Mouse (Mus musculus) layer of hippocampus, adult 8-10 months (tissue): ENCODE measurements at regions not wholly inside any gene's neighbourhood (a gene's known extent, or its start where the extent isn't known, plus 50 kb on each side); places are given as distances from the start of the nearest gene placed in this dataset.

Experiments used
- DNase-seq, 2 experiments: peaks; one replicate each; pipeline ENCODE4 v3.0.0; 2022; ENCODE audit warnings: low spot score in 2 of 2

DNA sequence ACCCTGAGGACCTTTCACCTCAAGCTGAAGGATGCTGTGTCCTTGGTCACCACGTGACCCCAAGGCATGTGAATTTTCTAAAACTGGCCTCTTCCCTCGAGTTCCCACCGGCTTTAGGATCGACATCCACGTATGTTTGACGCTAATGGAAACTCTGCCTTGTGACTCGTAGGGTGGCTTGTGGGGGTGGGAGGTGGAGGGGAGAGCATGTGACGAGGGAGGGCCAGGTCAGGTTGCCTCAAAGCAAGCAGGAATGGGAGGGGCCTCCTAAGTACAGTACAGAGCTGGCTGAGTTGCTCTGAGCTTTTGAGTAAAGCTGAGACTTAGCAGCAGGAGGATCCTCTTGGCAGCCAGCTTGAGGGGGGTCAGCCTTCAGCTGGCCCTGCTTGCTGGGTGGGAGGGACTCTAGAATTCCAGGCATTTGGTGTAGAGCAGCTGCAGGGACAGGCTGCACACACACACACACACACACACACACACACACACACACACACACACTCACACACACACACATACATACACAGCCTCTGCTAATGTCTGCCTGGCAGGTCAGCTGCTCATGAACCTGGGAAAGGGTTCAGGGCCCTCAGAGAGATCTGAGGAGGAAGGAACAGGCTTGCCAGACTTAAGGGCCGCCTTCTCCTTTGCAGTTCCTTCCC, 78.5 kb downstream of the Sik1 start:
- no peak for DNase-seq

DNA sequence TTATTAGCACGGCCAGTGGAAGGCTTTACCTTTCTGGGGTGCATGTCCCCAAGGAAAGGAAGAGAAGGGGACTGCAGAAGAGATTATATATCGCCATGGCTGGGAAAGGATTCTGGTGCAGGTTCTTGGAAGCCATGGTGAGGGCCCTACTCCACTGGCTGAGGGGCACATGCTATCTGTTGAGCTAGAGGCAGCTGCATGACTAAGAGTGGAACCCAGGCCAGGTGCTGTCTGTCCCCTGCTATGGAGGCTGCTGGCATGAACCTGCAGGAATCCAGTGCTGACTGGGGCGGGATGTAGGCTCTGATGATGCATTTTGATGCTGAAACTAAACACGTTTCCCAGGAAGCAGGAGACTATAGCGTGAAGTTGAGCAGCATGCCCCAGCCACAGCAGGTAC, 77.9 kb downstream of the Sik1 start:
- no peak for DNase-seq

DNA sequence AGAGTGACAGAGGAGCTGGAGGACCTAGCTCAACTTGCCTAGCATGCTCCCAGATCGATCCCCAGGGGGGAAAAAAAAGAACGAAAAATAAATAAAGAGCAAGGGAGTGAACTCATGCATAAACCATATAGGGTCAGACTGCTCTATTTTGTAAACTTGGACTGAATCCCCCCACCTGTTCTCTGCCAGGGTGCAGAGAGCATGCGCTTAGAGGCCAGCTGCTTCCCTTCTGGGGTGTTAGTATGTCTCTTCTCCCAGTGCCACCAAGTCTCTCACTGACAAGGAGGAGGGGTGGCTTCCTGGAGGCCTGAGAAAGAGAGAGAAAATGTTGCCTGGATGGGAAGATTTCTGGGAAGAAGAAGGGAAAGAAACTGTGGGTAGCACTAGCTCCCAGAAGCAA, 76.1 kb downstream of the Sik1 start:
- DNase-seq: no peak

DNA sequence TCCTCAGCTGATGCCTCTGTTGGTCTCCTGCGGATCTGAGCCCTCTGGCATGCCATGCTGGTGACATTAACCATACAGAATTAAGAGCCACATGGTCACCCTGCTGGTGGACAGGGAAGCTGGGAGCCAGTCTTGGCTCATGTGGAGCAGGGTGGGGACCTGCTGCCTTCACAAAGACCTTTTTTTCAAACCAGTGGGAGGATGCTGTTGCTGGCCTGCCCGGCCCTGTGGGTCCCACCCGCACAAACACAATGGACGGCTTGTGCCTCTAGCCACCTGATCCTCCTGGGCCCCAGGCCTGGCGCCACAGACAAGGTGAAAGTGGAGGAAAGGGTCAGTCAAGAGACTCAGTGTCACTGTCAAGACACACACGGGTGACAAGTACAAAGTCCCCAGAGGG, 73.4 kb downstream of the Sik1 start:
- no peak for DNase-seq

DNA sequence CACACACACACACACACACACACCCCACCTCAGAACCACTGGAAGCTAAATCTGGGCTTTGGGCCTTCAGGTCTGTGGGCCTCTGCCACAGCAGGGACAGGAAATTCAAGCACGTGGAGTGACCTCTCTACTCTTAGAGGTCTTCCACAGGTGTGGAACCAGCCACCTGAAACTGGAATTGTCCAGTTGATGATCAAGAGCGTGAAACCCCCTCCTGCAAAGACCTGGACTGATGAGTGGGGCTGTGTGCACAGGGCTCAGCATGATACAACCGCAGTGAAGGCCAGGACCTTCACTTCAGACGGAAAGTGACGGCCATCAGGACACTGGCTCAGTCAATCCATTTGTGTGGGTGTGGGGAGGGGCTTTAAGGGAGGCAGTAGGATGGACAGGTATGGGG, 72.5 kb downstream of the Sik1 start:
- no peak for DNase-seq

DNA sequence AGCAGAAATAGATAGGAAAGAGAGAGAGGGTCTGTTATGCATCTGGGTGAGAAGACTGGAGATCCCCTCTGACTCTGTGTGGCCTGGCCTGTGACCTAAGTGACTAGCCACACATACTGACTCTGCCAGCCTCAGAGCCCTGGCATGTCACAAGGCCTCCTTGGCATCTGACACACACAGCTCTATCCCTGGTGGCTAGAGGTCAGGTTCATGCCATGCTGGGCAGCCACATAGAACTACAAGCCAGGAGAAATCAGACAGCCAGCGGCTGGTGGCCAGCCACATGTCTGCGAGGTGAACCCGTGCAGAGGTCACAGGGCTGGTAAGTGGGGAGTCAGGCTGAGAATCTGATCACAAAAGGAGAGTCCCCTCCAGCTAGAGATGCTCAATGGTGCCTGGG, 67.3 kb downstream of the Sik1 start:
- DNase-seq: no peak

DNA sequence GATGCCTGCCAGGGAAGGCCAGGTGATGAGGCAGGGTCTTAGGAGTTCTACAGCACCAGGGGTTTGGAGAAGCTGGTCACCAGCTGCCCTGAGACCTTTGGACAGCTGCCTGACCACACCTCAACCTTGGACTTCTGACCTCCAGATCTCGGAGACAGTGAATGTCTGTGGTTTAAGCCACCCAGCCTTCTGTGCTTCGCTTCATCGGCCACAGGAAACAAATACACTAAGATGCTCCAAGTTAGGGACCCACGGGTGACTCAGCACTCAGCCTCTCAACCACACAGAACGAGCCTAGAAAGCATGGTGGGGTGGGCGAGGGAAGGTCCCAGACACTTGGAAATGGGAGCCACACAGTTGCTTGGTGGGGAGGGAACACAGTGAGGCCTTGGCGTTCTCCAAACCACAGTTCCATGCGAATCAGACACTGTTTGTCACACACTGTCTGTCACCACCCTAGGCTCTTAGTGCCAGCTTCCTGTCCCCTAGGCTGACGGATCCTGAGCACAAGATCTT, 66.5 kb downstream of the Sik1 start:
- no peak for DNase-seq

DNA sequence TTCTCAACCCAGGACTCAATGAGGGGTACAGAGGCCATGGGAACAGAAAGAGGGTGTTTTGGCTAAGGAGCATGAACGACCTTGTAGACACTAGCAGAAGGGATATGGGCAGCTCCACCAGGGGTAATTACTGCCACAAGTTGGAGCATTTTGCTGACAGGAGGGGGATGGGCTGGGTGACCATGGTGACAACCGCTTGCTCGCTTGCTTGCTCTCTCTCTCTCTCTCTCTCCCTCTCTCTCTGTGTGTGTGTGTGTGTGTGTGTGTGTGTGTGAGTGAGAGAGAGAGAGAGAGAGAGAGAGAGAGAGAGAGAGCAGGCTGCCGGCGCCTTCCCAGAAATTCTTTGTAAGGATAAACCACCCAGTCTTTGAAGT, 65.7 kb downstream of the Sik1 start:
- DNase-seq: no peak

DNA sequence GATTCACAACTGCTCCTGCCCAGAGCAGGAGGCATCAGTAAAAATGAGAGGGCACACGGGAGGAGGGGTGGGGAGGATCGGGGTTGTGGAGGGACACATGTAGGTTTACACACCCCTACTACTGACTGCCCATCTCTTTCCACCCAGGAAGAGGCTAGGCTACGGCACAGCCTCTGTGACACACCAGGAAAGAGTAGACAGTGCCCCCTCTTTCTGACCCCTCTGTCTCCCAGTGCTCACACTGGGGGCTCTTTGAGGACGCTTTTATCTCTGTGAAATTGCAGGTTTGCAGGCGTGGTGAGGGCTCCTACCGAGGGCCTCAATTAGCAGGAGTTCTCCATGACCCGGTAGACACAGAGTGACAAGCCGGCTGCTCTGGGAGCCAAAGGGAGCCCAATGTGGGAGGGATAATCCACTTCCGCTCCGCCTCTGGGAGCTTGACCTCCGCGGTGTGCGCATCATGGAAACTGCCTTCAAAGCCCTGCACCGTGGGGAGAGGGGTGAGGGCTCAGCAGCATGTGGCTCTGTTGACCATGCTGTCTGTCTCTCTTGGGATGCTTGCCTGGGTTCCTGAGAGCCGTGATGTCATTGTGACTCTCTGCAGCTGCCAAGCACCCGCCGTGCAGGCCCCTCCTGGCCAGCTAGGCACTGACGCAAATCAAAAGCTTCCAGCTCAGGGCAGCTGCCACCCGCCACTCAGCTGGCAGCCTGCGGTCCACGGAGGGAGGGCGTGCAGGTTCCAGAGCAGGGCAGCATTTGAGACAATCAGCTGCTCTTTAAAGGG, 65.1 kb downstream of the Sik1 start:
- DNase-seq: peak; percentile 40 to 45

DNA sequence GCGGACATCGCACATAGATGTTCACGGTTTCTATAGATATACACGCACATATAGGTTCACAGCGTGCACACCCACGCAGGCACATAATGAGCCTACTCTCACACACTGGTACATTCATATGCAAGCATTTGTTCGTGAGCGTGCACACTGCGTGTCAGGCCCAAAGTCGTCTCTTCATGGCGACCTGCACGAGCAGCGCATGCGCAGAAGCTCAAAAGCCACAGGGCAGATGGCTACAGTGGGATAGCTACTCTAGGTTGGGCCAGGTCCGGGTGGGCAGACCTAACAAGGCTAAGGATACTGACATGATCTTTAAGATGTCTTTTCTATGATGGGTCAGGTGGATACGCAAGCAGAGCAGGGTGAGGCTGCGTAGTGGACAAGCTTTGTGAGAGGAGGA, 63.9 kb downstream of the Sik1 start:
- no peak for DNase-seq

DNA sequence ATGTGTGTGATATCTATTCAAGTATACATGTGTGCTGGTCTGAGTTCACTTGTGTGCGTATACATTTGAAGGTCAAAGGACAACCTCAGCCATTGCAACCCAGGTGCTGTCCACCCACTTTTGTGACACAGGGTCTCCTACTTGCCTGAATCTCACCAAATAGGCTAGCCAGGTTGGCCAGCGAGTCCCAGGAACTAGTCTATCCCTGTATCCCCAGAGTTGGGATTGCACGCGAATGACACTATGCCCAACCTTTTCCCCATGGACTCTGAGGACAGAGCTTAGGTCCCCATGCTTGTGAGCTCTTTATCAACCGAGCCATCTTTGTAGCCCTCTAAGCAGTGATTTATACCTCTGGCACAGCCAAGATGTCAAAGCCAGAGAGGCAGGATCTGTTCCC, 62.6 kb downstream of the Sik1 start:
- no peak for DNase-seq

DNA sequence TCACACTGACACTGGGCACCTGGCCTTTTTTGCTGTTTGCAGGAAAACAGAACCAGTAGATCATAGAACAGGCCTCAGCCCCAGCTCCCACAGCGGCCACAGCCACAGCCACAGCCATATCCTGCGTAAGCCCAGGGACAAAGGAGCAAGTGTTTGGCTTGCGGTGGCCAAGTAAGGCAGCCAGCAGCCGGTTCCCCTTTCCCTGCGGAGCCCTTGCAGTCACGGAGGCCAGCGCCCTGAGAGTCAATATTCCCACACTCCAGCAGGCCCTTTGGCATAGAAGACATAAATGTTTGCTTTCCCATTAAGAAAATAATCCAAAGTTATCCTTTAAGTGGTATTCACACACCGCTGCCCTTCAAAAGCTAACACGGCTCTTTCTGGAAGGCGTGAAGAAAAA, 62.1 kb downstream of the Sik1 start:
- no peak for DNase-seq

DNA sequence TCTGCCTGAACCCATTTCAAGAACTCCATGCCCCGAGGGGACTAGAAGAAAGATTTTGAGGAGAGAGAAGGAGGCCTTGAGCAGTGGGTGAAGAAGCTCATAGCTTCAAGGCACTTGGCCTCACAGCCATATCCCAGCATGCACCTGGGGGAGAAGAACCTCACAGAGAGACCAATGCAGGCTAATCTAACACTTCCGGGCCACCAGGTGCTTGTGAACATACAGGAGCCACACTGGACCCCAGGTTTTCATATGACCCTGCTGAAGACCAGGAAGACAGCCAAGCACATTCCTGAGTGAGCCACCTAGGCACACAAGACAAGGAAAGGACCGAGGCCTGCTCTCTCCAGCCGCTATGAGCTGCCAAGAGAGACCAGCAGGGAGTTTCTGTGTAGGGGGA, 61.6 kb downstream of the Sik1 start:
- DNase-seq: no peak
